ENCODE assay signal across 21 mouse cellular contexts in the genomic region with DNA sequence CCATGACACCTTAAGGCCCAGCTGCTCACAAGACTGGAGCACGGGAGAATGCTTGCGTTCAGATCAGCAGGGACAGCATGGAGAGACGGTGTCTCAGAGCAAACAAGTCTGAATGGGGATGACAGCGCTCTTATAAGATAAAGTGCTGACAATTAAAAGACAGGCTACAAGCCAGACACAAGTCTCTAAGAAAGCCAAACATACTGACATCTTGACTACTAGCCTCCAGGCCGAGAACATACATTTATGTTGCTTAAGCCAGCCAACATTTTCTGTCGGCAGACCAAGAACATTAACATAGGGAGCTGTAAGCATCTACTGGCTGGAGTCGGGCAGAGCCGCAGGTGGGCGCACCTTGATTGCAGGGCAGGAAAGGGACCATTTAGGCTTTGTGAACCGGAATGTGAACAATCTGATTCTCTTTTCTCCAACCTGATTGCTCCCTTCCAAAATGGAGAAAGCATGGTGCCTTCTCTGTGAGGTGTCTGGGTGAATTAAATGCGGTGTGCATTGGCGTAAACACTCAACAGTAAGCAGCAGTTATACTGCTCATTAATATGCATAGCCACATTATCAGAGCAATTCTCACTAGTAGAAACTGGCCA.
"Had no signal": no experiment of that assay in that cellular context is flagged by ENCODE, and none has a peak within 500 bp of the region (broad histone marks: within the 10 kb centered on the region; RNA-seq: fewer than 3 reads in every experiment).

No protein-coding gene starts in this region.

- DNase-seq: kidney, adult 9 months; kidney, postnatal 14 days; kidney, postnatal 4 days; left cerebral cortex, postnatal 4 days; liver, postnatal 0 days; lung, postnatal 36 days; retina, postnatal 1 day; right cerebral cortex, postnatal 25 days; thymus, adult 18-20 months; thymus, postnatal 36 days had no signal

- H3K27ac ChIP-seq: limb, embryonic 12.5 days; limb, embryonic 15.5 days; liver, embryonic 14.5 days; midbrain, embryonic 13.5 days; neural tube, embryonic 13.5 days had no signal

- H3K4me1 ChIP-seq: megakaryocyte, embryonic 14.5 days had no signal

- H3K4me2 ChIP-seq: limb, embryonic 12.5 days; limb, embryonic 15.5 days; liver, embryonic 11.5 days; lung, embryonic 15.5 days; midbrain, embryonic 13.5 days; neural tube, embryonic 13.5 days had no signal

- H3K9me3 ChIP-seq: limb, embryonic 15.5 days; lung, embryonic 15.5 days had no signal

- H3K9ac ChIP-seq: limb, embryonic 12.5 days; limb, embryonic 15.5 days; liver, embryonic 14.5 days; liver, postnatal 0 days; lung, embryonic 15.5 days; midbrain, embryonic 13.5 days; neural tube, embryonic 13.5 days had no signal

- H3K4me3 ChIP-seq: limb, embryonic 12.5 days; limb, embryonic 15.5 days; lung, embryonic 15.5 days; megakaryocyte, embryonic 14.5 days; midbrain, embryonic 10.5 days; midbrain, embryonic 13.5 days; myocyte; neural tube, embryonic 13.5 days had no signal

- H3K36me3 ChIP-seq: limb, embryonic 12.5 days; limb, embryonic 15.5 days; lung, embryonic 15.5 days; midbrain, embryonic 13.5 days had no signal

- ATAC-seq: liver, postnatal 0 days; midbrain, embryonic 13.5 days; midbrain, embryonic 16.5 days had no signal

- H3K27me3 ChIP-seq: limb, embryonic 12.5 days; limb, embryonic 15.5 days; lung, embryonic 15.5 days; midbrain, embryonic 13.5 days; neural tube, embryonic 13.5 days had no signal
